Mouse (Mus musculus) small intestine, adult 2 months (tissue): ENCODE data around the gene B4galt1.

Experiments
- CTCF ChIP-seq: fragments of 200-500 bp; IDR thresholded peaks from 2 replicates; pipeline ENCODE4 v1.5.1; 2012; ENCODE audit warnings: low read depth, mild to moderate bottlenecking, control low read depth, inconsistent platforms, low read length, moderate library complexity, mixed read lengths; ENCODE audit not compliant: insufficient replicate concordance, insufficient read length; ENCODE audit errors: extremely low read depth
- POLR2A ChIP-seq: fragments of 200-500 bp; IDR thresholded peaks from 2 replicates; pipeline ENCODE4 v1.6.1; 2012; ENCODE audit warnings: low read depth, mild to moderate bottlenecking, control low read depth, inconsistent platforms, low read length, moderate library complexity

GRCm38 (mm10) chr4:40777116-40777515 is 76.7 kb downstream of the B4galt1 start:
- TF ChIP-seq CTCF (no peak), POLR2A (no peak)
